Mouse (Mus musculus) B cell, adult 2 months (primary cell): Measurements from ENCODE around the gene Ugdh.
"Not testable (repeated sequence)": the region's sequence is repeated elsewhere in the genome, so short reads cannot be mapped to it uniquely, and the experiment has no call there.

ENCODE experiments used
- DNase-seq, 2 experiments: peaks; one replicate each; pipeline ENCODE4 v3.0.0; 2022

Ugdh gene

DNA sequence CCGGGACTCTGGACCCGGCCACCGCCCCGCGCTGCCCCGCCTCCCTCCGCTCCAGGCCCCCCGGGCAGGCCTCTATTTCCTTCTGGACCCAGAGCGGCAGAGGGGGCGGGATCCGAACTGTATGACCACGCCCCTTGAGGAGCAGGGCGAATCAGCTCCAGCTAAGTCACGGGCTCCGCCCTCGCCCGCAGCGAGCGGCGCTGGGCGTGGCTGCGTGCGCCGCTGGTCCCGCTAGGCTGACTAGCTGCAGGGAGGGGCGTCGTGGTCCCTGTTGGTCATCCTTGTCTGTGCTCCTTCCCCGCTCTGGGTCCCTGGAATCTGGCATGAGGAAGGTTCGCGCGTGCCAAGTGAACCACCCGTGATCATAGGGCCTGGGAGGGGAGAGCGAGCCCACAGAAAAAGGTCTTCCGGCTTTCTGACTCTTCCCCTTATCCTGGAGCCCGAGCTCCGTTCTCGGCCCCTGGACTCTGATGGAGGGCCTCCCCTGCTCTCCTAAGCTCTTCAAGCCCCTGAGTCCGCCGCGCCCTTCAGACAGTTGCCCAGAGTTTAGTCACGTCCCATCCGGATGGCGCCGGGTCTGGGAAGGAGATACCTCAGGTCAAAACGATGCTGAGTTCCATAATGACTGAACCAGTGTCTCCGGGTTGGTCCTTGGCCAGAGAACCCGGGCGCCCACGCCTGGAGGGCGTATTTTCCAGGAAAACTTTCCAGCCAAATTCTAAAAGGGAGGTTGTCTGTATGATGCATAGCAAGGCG lies at the start of gene Ugdh:
Ugdh (minus strand) TSS at position 144 of the 756 bp plus-strand sequence.
- peak; percentile 95 to 96 for DNase-seq

DNA sequence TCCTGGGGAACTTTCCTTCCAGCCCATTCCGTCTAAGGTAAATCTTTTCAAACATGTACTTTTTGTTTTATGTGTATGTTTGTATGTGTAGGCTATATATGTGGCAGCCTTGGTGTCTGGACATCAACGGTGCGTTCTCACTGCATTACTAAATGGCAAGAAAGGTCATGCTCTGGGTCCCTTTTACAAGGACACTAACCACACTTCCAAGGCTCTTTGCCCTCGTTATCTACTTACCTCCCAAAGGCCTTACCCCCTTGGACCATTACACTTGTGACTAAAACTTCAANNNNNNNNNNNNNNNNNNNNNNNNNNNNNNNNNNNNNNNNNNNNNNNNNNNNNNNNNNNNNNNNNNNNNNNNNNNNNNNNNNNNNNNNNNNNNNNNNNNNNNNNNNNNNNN lies 47.2 kb upstream of the Ugdh start:
- DNase-seq = no peak

DNA sequence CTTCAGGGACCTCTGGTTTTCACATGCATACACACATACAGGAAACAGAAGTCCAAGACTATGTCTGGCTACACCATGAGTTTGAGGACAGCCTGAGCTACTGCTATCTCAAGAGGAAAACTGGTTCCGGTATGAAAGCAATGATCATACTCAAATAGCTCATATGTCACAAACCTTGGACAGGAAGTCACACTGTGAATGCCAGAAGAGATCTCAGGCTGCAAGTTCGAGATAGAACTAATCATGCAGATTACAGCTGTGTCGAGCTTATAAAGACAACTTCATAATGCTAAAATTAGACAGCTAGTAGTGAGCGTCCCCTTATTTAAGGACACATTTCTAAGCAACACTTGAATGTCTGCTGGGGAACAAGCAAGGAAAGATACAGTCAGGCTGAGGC lies 44.8 kb upstream of the Ugdh start:
- no peak for DNase-seq

DNA sequence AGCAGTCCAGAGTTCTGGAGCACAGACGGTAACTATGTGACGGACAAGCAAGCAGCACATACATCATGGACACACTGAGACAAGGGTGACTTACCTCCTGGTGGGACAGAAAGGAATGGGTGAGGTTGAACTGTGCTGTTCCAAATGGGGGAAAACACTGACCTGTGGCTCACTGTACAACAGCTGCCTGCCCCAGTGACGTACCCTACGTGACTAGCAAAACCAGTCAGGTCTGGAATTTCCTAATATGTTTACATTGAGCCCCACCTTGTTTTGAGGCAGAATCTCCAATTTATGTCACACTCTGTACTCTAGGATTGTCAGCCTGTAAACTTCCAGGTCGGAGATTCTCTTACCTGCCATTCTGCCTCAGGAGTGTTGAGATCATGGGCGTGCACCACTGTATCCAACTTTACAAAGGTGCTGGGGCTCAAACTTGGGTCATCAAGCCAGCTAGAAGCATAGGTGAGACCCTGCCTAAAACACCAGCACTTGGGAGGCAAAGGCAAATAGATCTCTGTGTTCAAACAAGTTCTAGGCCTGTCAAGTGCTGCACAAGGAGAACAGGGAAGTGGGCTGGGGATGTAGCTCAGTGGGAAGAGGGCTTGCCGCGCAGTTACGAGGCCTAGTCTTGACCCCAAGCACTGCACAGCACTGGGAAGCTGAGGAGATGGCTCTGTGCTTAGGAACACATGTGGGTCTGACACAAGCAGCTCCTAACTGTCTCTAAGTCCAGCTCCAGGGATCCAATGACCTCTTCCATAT lies 44.1 kb upstream of the Ugdh start:
- no peak for DNase-seq

DNA sequence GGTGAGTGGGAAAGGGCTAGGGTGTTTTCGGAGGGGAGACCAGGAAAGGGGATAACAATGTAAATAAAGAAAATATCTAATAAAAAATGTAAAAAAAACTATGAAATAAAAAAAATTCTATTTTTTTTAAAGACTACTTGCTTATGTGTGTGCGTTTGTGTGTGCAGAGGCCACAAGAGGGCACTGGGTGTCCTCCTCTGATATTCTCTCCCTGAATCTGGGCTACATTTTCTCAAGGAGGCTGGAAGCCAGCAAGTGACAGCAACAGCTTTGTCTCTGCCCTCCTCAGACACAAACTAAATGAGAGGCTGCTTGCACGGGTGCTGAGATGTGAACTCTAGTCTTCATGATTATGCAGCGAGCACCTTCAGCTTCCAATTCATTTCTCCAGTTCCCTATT lies 42.5 kb upstream of the Ugdh start:
- DNase-seq = peak; percentile 51 to 61

DNA sequence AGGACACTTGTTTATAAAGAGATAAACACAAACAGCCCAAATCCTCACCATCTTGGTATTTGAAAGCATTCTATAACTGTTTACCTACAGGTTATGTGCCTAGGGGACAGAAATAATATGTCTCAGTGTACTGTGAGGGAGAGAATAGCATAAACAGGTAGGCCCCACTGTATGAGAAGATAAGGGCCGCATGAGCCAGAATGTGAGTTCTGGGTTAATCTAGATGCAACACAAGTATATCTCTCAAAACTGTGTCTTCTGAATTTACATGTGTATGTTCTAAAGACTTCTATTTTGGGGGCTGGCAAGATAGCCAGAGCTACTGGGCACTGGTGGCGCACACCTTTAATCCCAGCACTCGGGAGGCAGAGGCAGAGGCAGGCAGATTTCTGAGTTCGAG lies 41.0 kb upstream of the Ugdh start:
- DNase-seq = not testable (repeated sequence)

DNA sequence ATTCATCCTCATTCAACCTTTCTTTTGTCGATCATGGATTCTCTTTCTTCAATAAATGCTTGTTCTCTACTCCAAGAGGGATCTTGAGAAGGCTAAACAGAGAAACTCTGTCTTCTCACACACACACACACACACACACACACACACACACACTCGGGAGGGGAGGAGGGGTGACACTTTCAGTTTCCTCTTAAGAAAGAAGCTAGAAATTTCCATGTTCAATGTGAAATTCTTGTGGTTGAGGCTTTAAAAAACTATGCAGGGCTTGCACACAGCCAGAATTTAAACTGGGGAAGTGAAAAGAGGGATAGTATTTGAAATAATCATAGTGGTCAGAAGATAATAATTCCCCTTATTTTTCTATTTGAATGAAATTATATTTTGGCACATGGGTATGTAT lies 40.1 kb upstream of the Ugdh start:
- DNase-seq = peak; percentile 53 to 57

DNA sequence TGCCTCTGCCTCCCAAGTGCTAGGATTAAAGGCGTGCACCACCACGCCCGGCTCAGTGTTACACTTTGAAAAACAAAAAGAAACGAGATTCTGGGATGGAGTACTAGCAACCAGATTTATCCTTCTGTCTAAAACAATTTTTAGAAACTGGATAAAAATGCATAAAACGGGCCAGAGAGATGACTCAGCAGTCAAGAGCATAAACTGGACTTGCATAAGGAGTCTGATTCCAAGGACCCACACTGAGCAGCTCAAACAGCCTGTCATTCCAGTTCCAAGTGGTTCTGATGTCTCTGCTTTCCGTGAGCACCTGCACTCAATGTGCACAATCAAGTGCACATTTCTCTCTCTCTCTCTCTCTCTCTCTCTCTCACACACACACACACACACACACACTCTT lies 34.0 kb upstream of the Ugdh start:
- no peak for DNase-seq

DNA sequence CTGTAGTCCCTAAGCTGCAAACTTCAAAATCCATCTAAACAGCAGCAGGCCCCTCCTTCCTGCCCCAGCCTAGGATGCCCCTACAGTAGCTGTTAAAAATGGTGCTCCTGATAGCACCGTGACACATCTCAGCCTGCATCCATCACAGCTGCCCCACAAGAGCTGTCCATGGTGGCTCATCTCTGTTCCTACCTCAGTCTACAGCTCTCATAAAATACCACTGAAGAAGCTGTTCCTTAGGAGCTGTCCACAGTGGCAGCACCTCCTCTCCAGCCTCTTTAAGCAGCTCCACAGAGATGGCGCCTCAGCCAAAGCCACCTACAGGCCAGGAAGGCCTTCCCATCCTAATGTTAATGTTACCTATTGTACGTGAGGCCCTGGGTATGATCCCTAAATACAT lies 31.2 kb upstream of the Ugdh start:
- no peak for DNase-seq

DNA sequence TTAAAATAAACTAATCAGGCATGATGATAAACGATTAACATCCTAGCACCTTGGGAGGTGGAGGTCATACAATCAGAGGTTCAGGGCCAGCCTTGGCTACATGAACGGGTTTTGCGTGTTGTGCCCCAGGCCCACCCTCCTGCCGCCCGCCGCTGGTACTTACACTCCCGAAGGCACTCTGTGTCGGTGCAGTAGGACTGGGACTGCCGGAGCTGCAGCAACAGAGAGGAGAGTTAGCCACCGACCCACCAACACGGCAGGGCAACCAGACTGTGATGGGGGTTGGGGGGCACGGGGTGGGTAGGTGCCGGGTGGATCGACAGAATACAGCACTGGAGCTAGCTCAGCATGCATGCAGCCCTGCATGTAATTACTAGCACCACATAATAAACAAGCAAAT lies 24.6 kb upstream of the Ugdh start:
- DNase-seq = no peak

DNA sequence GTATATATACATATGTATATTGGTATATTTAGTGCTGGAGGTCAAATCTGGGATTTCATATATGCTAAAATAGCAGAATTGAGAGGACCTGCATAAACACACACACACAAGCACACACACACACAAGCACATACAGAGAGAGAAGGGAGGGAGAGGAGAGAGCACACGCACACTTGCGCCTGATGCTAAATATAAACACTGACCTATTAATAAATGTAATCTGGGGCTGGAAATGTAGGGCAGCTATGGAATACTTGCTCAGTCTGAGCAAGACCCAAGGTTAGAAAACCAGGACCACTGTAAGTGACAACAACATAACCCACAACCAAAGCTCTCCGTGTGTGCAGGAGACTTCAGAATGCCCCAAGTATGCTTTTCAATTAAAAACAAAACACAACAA lies 23.7 kb upstream of the Ugdh start:
- DNase-seq = no peak

DNA sequence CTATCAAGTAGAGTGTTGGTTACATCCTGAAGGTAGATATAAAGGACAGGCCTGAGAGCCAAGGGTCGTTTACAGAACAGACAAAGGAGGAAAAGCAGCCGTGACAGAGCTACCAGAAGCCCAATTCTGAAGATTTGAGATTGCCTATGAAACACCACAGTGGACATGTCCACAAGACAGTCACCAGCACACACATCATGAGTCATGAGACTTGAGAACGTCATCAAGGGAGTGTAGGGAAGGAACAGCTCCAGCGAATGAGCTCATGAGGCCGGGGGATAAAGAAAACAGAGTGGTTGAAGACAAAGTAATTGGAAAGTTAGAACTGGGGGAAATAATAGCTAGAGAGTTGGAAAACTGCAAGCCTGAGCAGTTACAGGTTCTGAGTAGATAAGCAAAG lies 22.1 kb upstream of the Ugdh start:
- DNase-seq = no peak

DNA sequence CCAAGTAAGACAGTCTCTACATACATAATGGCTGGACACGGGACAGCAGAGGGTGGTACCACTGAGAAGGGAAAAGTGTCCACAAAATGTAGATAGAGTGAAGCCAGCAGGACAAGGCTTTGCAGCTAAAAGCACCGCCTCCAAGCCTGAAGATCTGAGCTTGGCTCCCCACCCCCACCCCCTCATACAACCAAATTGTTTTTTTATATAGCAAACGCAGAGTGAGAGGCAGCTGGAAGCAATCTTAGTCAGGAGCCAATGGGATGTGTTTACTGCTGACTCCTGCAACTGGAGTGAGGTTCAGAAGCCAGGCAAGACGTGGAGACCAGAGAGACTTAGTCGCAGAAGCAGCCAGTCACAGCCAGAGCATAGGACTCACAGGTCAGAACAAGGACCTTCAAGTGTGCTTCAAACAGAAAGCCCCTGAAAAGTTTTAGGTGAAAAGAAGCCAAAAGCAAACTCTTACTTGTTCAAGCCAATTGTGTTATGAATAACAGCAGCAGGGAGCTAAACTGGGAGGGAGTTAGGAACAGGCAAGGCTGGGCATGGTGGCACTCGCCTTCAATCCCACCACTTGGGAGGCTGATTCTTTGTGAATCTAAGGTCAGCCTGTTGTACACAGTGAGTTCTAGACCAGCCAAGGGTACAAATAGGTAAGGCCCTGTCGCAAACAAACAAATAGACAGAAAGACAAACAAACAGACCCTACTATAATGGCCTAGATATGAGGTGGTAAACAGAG lies 21.5 kb upstream of the Ugdh start:
- no peak for DNase-seq

DNA sequence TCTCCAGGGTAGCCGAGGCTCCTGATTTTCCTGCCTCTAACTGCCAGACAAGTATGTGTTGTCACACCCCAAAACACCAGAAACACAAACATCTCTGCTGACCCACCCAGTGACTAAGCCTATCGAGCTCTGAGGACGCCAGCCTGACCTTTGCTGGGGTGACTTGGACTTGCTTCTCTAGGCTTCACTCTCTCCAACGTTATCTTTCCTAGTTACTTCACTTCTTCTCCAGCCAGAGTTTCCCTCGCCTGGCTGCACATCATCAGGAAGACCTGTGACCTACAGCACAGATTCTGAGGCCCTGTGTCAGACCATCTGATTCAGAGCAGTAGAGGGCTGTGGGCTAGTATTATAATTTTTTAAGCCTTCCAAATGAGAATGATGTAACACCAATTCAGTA lies 19.0 kb upstream of the Ugdh start:
- no peak for DNase-seq

DNA sequence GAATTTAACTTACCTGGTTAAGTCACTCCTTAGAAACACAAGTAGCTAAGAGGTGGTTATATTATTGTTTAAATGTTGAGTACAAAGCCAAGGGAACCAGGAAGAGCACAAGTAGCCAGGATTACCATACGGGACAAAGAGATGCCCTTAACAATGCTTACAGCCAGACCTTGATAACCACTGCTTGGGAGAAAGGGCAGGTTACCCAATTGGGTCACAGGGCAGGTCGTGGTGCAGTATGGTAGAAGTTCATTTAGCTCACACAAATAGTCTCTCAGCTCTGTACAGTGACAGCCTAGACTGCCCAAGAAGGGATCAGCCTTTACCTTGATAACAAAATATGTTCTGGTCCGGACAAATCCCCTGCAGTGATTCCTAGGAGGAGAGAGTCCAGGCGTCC lies 13.2 kb upstream of the Ugdh start:
- no peak for DNase-seq

DNA sequence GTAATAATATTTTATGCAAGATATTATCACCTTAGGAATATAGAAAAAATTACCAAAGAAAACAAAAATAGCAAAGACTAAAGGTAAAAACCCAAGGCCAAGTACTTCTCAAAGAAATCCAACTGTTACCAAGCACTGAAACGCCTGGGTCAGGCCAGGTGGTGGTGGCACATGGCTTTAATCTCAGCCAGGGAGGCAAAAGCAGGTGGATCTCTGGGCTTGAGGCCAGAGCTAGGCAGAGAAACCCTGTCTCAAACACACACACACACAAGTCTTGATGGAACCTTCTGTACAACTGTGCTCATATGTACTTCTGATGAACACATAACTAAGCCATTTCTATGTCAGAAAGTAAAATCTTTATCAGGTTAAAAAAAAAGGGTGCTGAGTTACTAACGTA lies 12.1 kb upstream of the Ugdh start:
- DNase-seq = no peak

DNA sequence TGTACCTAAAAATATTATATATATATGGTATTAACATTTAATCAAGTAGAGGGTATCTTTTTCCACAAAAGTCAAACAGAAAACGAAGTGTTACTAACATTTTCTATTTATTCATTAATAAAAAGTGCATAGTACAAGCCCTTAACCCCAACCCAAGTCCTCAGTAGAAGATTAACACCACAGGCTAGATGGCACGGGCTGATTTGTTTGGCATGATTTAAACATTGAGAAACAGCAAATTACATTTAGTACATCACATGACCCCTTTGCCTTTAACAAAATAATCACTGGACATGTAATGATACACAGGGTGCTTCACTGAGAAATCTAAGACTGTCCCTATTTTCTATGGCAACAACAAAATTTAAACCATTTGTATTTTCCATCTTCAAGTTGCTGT lies 11.0 kb upstream of the Ugdh start:
- no peak for DNase-seq

DNA sequence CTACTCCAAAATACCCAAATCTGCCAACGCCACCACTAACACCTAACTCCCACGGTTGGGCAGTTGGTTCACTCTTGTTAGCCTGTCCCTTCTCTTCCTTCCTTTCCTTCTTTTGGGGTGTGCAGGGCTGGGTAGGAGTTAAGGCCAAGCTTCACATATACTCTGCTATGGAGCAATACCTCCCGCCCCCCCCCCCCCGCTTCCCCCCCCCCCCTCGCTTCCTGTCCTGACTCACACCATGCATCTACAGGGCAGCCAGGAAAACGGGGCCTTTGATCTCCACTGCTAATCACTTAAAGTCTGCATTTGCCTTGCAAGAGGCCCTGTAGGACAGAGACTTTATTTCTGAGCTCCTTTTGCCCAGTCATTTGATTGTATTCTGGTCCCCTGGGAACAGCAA lies 9.2 kb upstream of the Ugdh start:
- no peak for DNase-seq

DNA sequence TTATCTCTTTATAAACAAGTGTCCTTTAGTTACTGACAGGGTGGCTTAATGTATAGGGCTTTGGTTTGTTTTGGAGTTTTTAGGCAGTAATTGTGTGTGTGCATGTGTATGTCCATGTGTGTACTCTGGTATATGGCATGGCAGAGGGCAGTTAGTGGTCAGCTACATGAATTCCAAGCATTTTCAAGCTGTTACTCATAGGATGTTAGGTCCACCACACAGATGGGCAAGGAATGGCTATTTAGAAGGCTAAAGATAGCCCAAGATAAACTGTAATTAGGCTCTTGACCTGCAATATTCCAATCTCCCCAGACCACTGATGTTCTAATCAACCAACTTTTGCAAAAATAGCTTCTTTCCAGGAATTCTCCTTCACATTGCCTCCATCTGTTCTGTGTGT lies 2.3 kb upstream of the Ugdh start:
- DNase-seq = no peak

DNA sequence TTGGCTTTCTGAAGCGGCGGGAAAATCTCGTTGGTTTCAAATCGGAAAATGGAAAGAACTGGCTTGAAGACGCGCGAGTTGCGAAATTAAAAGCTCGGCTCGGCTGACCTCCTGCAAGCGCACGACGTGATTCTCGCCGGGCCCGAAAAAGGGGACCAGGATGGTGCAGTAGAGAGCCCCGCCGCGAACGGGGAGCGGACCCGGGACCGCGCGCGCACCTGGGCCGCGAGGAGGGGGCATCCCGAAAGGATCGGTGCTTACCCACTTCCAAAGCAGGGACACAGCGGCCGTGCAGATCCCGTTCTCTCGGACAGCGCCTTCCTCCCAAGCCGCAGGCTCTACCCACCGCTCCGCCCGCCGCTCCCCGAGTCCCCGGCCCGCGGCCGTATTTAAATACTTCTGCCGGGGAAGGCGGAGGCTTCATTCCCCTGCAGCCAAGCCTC lies 365 bp downstream of the Ugdh start:
- DNase-seq = no peak

DNA sequence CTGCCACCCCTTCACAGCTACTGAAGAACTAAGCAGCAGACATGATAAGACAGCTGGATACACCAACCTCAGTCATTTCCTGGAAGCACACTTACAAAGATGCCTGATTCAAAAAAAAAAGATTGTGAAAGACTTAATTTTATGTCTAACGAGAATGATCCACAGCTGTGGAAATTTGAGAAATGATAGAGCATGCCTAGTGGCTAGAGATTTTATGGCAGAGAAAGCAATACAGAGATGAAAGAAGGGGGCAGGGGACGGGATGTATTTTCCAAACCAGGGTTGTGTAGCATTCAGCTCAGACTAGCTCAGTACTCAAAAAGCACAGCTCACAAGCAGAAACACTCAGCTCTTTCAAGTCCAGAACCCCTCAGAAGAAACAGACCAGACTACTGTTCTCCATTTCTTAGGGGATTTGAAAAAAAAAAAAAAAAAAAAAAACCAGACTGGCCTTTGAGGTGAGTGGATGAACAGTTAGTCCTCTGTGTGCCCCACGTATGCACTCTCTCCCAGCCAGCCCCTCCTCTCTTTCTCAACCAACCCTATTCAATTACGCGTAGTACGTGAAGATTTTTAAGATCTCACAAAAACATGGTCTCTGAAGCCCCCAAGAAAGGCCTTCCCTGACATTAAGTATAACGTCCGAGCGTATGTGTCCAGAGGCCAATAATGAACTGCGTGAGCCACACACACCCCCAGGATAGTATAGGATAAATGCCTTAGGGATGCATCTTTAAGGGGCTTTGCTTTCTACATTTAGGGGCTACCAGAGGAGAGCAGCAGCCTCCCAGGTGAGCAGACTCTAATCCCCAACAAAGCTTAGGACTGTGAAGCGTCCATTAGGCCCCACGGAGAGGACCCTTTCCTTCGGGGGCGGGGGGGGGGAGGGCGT lies 1.0 kb downstream of the Ugdh start:
- peak in 1 of 2 experiments; percentile 11 for DNase-seq

DNA sequence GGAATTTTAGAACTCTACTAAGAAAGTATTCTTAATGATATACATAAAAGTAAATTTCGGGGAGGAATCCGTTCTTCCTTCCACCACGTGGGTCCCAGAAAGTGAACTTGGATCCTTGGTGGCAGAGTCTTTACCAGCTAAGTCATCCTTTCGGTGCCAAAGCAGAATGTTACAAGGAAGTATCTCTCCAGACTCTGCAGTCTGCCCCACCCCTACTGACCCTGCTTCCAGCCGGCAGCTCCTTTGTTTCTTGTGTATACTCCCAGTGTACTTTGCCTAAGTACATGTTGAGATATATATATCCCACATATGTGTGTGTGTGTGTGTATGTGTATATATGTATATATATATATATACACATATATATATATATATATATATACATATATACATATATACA lies 6.3 kb downstream of the Ugdh start:
- no peak for DNase-seq

DNA sequence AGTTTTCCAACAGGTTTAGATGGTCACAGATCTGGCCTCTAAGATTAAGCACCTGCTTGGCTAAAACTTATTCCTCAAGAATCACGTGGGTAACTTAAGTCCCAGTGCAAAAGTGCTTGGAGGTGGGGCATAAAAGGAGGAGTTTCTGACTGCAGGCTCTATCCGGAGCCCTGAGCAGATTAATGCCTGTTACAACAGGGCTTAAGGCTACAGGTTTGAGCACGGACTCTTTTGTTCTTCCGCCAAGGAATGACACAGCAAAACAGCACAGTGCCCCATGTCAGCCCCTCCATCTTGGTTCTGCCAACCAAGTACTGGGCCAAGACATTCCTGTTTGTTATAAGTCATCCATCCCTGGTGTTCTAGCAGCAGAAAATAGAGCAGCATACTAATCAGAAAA lies 7.4 kb downstream of the Ugdh start:
- DNase-seq = no peak
